Mouse (Mus musculus) stomach, embryonic 14.5 days (tissue): ENCODE results near the gene Fam168b. TPM values are rescaled to one million over a fixed set of nuclear protein-coding genes. Genes with fewer than 3 reads are reported as not detected.

ENCODE experiments used
- ATAC-seq: fragments of 200-750 bp; cut with Nextera tagmentation; 2 replicates; pipeline ENCODE4 v1.8.0; 2017; ENCODE audit warnings: low read depth, moderate TSS enrichment; ENCODE audit not compliant: insufficient number of reproducible peaks, insufficient read depth, low FRiP score
- H3K27ac ChIP-seq: fragments of 300-500 bp; sonication (generic); 2 replicates; pipeline ENCODE4 v1.5.1; 2014; ENCODE audit warnings: mild to moderate bottlenecking, low read length, moderate library complexity, mixed read lengths
- H3K27me3 ChIP-seq: fragments of 300-500 bp; sonication (generic); 2 replicates; pipeline ENCODE4 v1.6.1; 2014; ENCODE audit warnings: low read length, control low read depth, mixed read lengths; ENCODE audit not compliant: control insufficient read depth, insufficient read depth
- H3K36me3 ChIP-seq: fragments of 300-500 bp; sonication (generic); 2 replicates; pipeline ENCODE4 v1.6.1; 2014; ENCODE audit warnings: mild to moderate bottlenecking, control low read depth, low read length, moderate library complexity, mixed read lengths; ENCODE audit not compliant: control insufficient read depth, insufficient read depth
- H3K4me1 ChIP-seq: fragments of 300-500 bp; sonication (generic); 2 replicates; pipeline ENCODE4 v1.6.1; 2014; ENCODE audit warnings: low read length, control low read depth, mixed read lengths; ENCODE audit not compliant: control insufficient read depth, insufficient read depth
- H3K4me2 ChIP-seq: fragments of 300-500 bp; sonication (generic); replicated peaks from 2 replicates; pipeline ENCODE4 v1.6.1; 2014; ENCODE audit warnings: low read depth, low read length, control low read depth
- H3K4me3 ChIP-seq: fragments of 300-500 bp; sonication (generic); 2 replicates; pipeline ENCODE4 v1.5.1; 2014; ENCODE audit warnings: low read depth, low read length, control low read depth
- H3K9ac ChIP-seq: fragments of 300-500 bp; sonication (generic); replicated peaks from 2 replicates; pipeline ENCODE4 v1.6.1; 2014; ENCODE audit warnings: low read depth, mild to moderate bottlenecking, control low read depth, low read length, moderate library complexity, mixed read lengths
- H3K9me3 ChIP-seq: fragments of 300-500 bp; sonication (generic); 2 replicates; pipeline ENCODE4 v1.6.1; 2016; ENCODE audit warnings: low read depth, low read length, control low read depth; ENCODE audit not compliant: control insufficient read depth
- WGBS: fragments of 180-500 bp; shearing (Covaris S2); extraction: QIAGEN DNeasy Blood & Tissue Kit; methylation state at CpG from one replicate; pipeline ENCODE4 v1.1.7; 2014; 5-methylcytosine and 5-hydroxymethylcytosine counted together
- polyA plus RNA-seq: library from polyadenylated mRNA; unstranded; fragments of >200 nt; fragmentation: Nextera tagmentation; extraction: Ambion mirVana; gene quantifications from 2 replicates; pipeline ENCODE4 v1.2.1, GENCODE M21; 2014

Gene Fam168b
- polyA plus RNA-seq, 1 experiment from 2014 or later: 56.1 TPM

GRCm38 (mm10) chr1:34868391-34868790 is 25.5 kb upstream of the Fam168b start:
- H3K4me1 ChIP-seq: no peaks in the 10 kb centered on the region
- no peak overlapping the region for H3K9ac ChIP-seq
- H3K27me3 ChIP-seq: no peaks in the 10 kb centered on the region
- no peaks in the 10 kb centered on the region for H3K36me3 ChIP-seq
- ATAC-seq: no peak
- no peak overlapping the region for H3K4me2 ChIP-seq
- H3K9me3 ChIP-seq: no peaks in the 10 kb centered on the region
- 86% methylated on average over 8 of the region's 8 CpGs for WGBS
- H3K4me3 ChIP-seq: no peak overlapping the region
- H3K27ac ChIP-seq: no peak overlapping the region

- Histone ChIP-seq H3K27me3 (no peaks in the 10 kb centered on the region), H3K9me3 (no peaks in the 10 kb centered on the region), H3K9ac (no peak overlapping the region), H3K4me3 (no peak overlapping the region), H3K36me3 (no peaks in the 10 kb centered on the region; the same call in 1 of the 2 replicates), H3K27ac (no peak overlapping the region), H3K4me2 (no peak overlapping the region), H3K4me1 (no peaks in the 10 kb centered on the region)
- no peak for ATAC-seq
- WGBS: 93% methylated on average over 5 of the region's 5 CpGs
These were observed 24.7 kb upstream of the Fam168b start for GRCm38 (mm10) chr1:34867574-34867955.

- Histone ChIP-seq H3K36me3 (no peaks in the 10 kb centered on the region; the same call in 1 of the 2 replicates), H3K27me3 (no peaks in the 10 kb centered on the region), H3K27ac (no peak overlapping the region), H3K4me1 (no peaks in the 10 kb centered on the region), H3K4me3 (no peak overlapping the region), H3K9ac (no peak overlapping the region), H3K9me3 (no peaks in the 10 kb centered on the region), H3K4me2 (no peak overlapping the region)
- 62% methylated on average over 10 of the region's 10 CpGs for WGBS
- no peak for ATAC-seq
These were observed 24.1 kb upstream of the Fam168b start for GRCm38 (mm10) chr1:34866815-34867573.

- Histone ChIP-seq H3K4me2 (no peak overlapping the region), H3K9me3 (no peaks in the 10 kb centered on the region), H3K36me3 (no peaks in the 10 kb centered on the region; the same call in 1 of the 2 replicates), H3K4me3 (no peak overlapping the region), H3K27me3 (no peaks in the 10 kb centered on the region), H3K4me1 (no peaks in the 10 kb centered on the region), H3K9ac (no peak overlapping the region), H3K27ac (no peak overlapping the region)
- ATAC-seq: no peak
- 86% methylated on average over 9 of the region's 9 CpGs for WGBS
These were observed 23.0 kb upstream of the Fam168b start for GRCm38 (mm10) chr1:34865866-34866265.

GRCm38 (mm10) chr1:34864243-34864642 is 21.4 kb upstream of the Fam168b start:
- WGBS: 45% methylated on average over 7 of the region's 7 CpGs
- H3K9ac ChIP-seq: no peak overlapping the region
- H3K4me2 ChIP-seq: no peak overlapping the region
- H3K36me3 ChIP-seq: no peaks in the 10 kb centered on the region; the same call in 1 of the 2 replicates
- no peaks in the 10 kb centered on the region for H3K9me3 ChIP-seq
- no peak for ATAC-seq
- H3K27me3 ChIP-seq: no peaks in the 10 kb centered on the region
- no peak overlapping the region for H3K27ac ChIP-seq
- no peak overlapping the region for H3K4me3 ChIP-seq
- H3K4me1 ChIP-seq: no peaks in the 10 kb centered on the region

GRCm38 (mm10) chr1:34863323-34863722 is 20.5 kb upstream of the Fam168b start:
- Histone ChIP-seq H3K4me1 (no peaks in the 10 kb centered on the region), H3K4me3 (no peak overlapping the region), H3K27ac (no peak overlapping the region), H3K9me3 (no peaks in the 10 kb centered on the region), H3K27me3 (no peaks in the 10 kb centered on the region), H3K36me3 (no peaks in the 10 kb centered on the region; the same call in 1 of the 2 replicates), H3K4me2 (no peak overlapping the region), H3K9ac (no peak overlapping the region)
- WGBS: 79% methylated on average over 7 of the region's 7 CpGs
- ATAC-seq: no peak

- Histone ChIP-seq H3K4me3 (no peak overlapping the region), H3K9ac (no peak overlapping the region), H3K27me3 (no peaks in the 10 kb centered on the region), H3K4me1 (no peaks in the 10 kb centered on the region), H3K36me3 (no peaks in the 10 kb centered on the region; the same call in 1 of the 2 replicates), H3K9me3 (no peaks in the 10 kb centered on the region), H3K27ac (no peak overlapping the region), H3K4me2 (no peak overlapping the region)
- 91% methylated on average over 13 of the region's 13 CpGs for WGBS
- ATAC-seq: no peak
These were observed 20.0 kb upstream of the Fam168b start for GRCm38 (mm10) chr1:34862877-34863276.

GRCm38 (mm10) chr1:34860205-34860604 is 17.3 kb upstream of the Fam168b start:
- H3K4me2 ChIP-seq: no peak overlapping the region
- ATAC-seq: no peak
- WGBS: 86% methylated on average over 7 of the region's 7 CpGs
- no peaks in the 10 kb centered on the region for H3K9me3 ChIP-seq
- no peaks in the 10 kb centered on the region for H3K4me1 ChIP-seq
- H3K36me3 ChIP-seq: no peaks in the 10 kb centered on the region; the same call in 1 of the 2 replicates
- no peak overlapping the region for H3K4me3 ChIP-seq
- no peak overlapping the region for H3K27ac ChIP-seq
- H3K27me3 ChIP-seq: no peaks in the 10 kb centered on the region
- H3K9ac ChIP-seq: no peak overlapping the region

- no peak overlapping the region for H3K4me2 ChIP-seq
- H3K27ac ChIP-seq: no peak overlapping the region
- no peaks in the 10 kb centered on the region for H3K9me3 ChIP-seq
- H3K9ac ChIP-seq: no peak overlapping the region
- no peaks in the 10 kb centered on the region for H3K4me1 ChIP-seq
- H3K4me3 ChIP-seq: no peak overlapping the region
- no peak for ATAC-seq
- no peaks in the 10 kb centered on the region; the same call in 1 of the 2 replicates for H3K36me3 ChIP-seq
- 82% methylated on average over 3 of the region's 3 CpGs for WGBS
- H3K27me3 ChIP-seq: no peaks in the 10 kb centered on the region
These were observed 16.9 kb upstream of the Fam168b start for GRCm38 (mm10) chr1:34859761-34860160.
